Mouse (Mus musculus): ENCODE measurements around the gene Hrk. TPM values are rescaled to one million over a fixed set of nuclear protein-coding genes. Genes with fewer than 3 reads are reported as not detected.
A peak's percentile ranks its signal among the peaks of the same experiment; 100 is the strongest.

Hrk gene
- polyA plus RNA-seq, 1 experiment from 2014 or later: 0.03 TPM

DNA sequence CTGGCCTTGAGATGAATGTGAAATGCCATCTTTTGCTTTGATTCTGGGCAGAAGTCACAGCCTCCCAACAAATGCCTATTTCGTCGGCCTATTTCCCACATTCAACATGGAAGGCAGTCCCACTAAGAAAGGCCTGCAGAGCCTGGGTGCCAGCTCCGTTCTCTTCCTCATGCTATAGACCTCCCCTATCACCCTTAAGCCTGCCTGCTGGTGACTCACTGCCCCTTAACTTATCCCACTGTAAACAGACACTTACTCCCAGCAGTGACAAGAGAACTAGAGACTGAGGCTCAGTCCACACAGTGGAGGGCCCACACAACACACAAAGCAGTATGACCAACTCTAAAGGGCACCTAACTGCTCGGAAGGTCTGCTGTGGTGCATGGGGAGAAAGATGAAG lies 20.1 kb upstream of the Hrk start:
- H3K4me1 ChIP-seq: 0 out of 2 replicates have a peak, but pooled peaks cover 3% of the 10 kb centered on the region
- peaks cover 53% of the 10 kb centered on the region for H3K36me3 ChIP-seq
- WGBS: 93% methylated on average over 4 of the region's 4 CpGs
- no peaks in the 10 kb centered on the region for H3K27me3 ChIP-seq (ENCODE audit: low read depth, poor library complexity, severe bottlenecking)
- H3K27ac ChIP-seq: no peak overlapping the region
- H3K9me3 ChIP-seq (replicated peaks): no peaks in the 10 kb centered on the region
- DNase-seq (ENCODE audit: low spot score): no peak
- H3K4me3 ChIP-seq: no peak overlapping the region

DNA sequence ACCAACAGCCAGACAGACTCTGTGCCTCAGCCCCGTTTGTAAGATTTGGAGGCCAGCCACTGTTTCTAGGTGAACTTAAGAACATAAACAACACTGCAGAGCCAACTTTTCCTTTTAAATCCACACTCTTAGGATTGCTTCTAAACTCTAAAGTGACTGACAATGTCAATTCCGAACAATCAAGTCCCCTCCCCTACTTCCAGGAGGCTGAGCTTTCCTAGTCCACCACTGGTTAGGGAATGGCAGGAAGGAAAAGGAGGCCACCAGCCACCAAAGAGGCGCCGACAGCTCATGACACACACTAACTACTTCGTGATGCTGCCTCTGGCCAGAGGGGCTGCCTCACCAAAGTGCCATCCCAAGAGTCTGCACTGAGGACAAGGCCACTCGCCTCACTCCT lies 19.7 kb upstream of the Hrk start:
- Histone ChIP-seq H3K36me3 (peaks cover 53% of the 10 kb centered on the region), H3K9me3 (replicated peaks) (no peaks in the 10 kb centered on the region), H3K27me3 (ENCODE audit: low read depth, poor library complexity, severe bottlenecking) (no peaks in the 10 kb centered on the region), H3K4me1 (0 out of 2 replicates have a peak, but pooled peaks cover 3% of the 10 kb centered on the region), H3K4me3 (no peak overlapping the region), H3K27ac (no peak overlapping the region)
- WGBS: 90% methylated on average over 6 of the region's 6 CpGs
- no peak for DNase-seq (ENCODE audit: low spot score)

DNA sequence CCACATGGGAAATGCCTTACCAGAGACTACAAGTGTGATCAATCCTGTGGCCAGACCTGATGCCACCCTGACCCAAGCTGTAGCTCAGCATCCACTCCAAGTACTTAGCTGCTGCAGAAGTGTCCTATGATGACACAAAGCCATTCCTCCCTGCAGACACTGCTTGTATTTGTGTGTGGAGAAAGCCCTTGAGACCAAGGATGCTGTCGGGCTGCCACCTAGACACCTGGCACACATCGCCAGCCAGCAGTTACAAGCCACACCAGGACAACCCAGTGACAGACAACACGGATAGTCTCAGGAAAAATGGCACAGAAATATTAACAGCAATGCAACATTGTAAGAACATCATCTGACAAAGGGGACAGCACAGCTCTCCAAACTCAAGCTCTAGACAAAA lies 19.0 kb upstream of the Hrk start:
- Histone ChIP-seq H3K27me3 (ENCODE audit: low read depth, poor library complexity, severe bottlenecking) (no peaks in the 10 kb centered on the region), H3K4me1 (0 out of 2 replicates have a peak, but pooled peaks cover 3% of the 10 kb centered on the region), H3K36me3 (peaks cover 53% of the 10 kb centered on the region), H3K9me3 (replicated peaks) (no peaks in the 10 kb centered on the region), H3K27ac (no peak overlapping the region), H3K4me3 (no peak overlapping the region)
- no peak for DNase-seq (ENCODE audit: low spot score)
- 94% methylated on average over 3 of the region's 3 CpGs for WGBS

DNA sequence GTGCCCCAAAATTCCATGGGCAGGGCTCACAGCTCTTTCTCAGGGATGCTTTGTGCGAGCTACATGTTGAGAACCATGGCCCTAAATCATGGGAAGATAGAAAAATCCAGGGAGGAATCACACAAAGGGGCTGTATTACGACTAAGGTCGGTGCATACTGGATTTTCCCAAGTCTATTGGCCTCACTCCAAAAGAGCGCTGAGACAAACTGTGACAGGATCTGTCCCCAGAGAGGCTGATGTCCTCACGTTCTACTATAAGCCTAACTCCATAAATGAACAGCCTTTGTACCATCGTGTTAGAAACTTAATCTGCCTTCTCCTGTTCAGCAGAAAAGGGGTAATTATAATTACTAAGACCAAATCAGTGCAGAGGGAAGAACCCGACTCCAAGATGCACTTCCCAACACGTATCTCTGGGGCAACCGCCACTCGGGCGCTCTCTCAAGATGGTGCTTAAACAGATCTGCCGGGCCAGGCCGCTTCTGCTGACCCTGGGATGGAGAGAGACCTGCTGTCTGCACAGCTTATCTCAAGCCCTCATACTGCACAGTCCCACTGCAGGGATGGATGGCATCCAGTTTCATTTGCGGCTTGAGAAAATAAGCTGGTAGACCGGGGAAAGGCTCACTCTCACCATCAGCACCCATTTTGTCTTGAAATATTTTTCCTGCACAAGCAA lies 18.3 kb upstream of the Hrk start:
- peaks cover 51% of the 10 kb centered on the region for H3K36me3 ChIP-seq
- 88% methylated on average over 15 of the region's 15 CpGs for WGBS
- no peak for DNase-seq (ENCODE audit: low spot score)
- H3K27ac ChIP-seq: no peak overlapping the region
- no peaks in the 10 kb centered on the region for H3K9me3 ChIP-seq (replicated peaks)
- H3K4me1 ChIP-seq: 0 out of 2 replicates have a peak, but pooled peaks cover 3% of the 10 kb centered on the region
- no peaks in the 10 kb centered on the region for H3K27me3 ChIP-seq (ENCODE audit: low read depth, poor library complexity, severe bottlenecking)
- H3K4me3 ChIP-seq: no peak overlapping the region

DNA sequence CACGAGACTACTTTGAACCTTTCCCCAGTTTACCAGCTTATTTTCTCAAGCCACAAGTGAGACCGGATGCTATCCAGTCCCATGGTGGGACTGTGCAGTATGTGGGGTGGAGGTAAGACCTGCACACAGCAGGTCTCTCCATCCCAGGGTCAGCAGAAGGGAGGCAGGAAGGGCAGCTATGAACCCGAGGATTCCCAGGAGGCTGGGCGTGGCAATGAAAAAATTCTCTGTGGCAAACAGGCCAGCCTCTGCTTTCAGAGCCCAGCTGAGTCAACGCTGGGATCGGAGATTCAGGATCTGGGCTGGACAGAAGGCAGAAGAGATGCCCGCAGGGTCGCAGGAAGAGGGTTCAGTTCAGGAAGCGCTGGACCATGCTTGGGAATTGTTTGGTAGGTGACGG lies 17.2 kb upstream of the Hrk start:
- Histone ChIP-seq H3K36me3 (peaks cover 50% of the 10 kb centered on the region), H3K4me3 (no peak overlapping the region), H3K27me3 (ENCODE audit: low read depth, poor library complexity, severe bottlenecking) (no peaks in the 10 kb centered on the region), H3K27ac (no peak overlapping the region), H3K9me3 (replicated peaks) (no peaks in the 10 kb centered on the region), H3K4me1 (0 out of 2 replicates have a peak, but pooled peaks cover 3% of the 10 kb centered on the region)
- 88% methylated on average over 10 of the region's 10 CpGs for WGBS
- DNase-seq (ENCODE audit: low spot score): no peak

DNA sequence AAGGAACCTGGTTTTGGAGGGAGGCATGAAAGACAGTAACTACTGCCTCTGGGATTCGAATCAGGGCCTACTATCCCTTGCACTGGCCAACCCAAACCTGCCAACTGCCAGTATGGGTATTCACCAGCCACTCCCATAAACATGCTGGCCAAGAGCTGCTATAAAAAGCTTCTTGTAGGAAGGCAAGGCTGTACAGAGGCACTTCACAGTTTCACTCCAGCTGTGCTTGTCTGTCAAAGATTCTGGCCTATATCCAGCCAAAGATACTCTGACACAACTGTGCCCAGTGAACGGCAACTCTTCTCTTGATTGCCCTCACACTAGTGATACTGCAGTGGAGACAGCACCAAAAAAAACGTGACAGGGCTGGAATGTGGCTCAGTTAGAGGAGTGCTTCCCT lies 14.7 kb upstream of the Hrk start:
- Histone ChIP-seq H3K9me3 (replicated peaks) (no peaks in the 10 kb centered on the region), H3K27me3 (ENCODE audit: low read depth, poor library complexity, severe bottlenecking) (no peaks in the 10 kb centered on the region), H3K4me1 (peaks cover 21% of the 10 kb centered on the region), H3K4me3 (no peak overlapping the region), H3K36me3 (peaks cover 54% of the 10 kb centered on the region), H3K27ac (no peak overlapping the region)
- no peak for DNase-seq (ENCODE audit: low spot score)
- 80% methylated on average over 3 of the region's 3 CpGs for WGBS

DNA sequence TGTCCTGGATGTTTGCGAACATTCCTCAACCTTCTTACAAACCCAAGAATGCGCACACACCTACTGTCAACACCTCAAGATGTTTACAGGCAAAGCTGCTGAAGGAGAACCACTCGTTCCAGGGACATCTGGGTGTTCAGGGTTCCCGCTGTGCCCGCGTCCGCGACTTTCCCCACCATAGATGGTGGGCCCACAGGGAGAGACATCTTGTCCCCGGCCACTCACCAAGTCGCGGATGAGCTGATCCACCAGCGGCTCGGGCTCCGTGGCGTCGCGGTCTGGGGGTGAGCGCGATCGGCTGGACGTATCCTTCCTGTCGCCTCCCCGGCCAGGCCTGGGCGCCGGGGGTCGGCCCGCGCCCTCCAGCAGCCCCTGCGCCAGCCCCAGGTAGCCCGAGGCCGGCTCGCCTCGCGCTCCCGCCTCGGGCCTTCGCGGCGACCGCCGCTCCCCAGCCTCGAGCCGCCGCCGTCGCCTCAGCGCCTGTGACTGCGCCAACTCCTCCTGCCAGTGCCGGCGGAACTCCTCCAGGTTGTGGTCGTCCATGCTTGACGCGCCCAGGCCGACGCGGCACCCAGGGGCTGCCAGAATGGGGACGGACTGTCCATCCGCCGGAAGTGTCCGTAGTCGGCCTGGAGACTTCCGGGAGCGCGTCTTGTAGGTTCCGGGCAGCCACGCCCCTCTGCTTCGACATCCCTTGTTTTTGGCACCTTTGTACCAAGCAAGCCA lies 9.4 kb upstream of the Hrk start, which contains the start of gene Fbxw8:
TSS of gene Fbxw8 (minus strand) at position 626 of the 726 bp plus-strand sequence.
- Histone ChIP-seq H3K27ac (peak within 1 kb of the TSS; percentile 91), H3K4me3 (peak within 1 kb of the TSS; percentile 83), H3K36me3 (peaks cover 33% of the 10 kb centered on the region), H3K27me3 (ENCODE audit: low read depth, poor library complexity, severe bottlenecking) (peaks cover 6% of the 10 kb centered on the region; the same call in 1 of the 2 replicates), H3K4me1 (peaks cover 23% of the 10 kb centered on the region), H3K9me3 (replicated peaks) (no peaks in the 10 kb centered on the region)
- DNase-seq (ENCODE audit: low spot score): peak; percentile 96
- WGBS: under 1% methylated on average over 67 of the region's 67 CpGs

DNA sequence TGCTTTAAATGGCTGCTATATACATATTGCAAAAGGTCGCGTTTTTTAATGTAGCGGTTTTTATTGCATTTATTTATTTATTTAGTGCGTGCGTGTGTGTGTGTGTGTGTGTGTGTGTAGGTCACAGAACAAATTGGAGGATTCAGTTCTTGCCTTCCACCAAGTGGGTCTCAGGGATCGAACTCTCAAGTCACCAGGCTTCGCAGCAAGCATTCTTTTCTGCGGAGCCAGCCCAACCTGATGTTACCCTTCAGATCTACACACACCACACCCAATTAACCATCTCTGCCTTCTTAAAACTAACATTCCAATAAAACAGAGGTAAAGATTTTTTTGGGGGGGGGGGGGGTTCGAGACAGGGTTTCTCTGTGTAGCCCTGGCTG lies 8.9 kb upstream of the Hrk start:
- Histone ChIP-seq H3K9me3 (replicated peaks) (no peaks in the 10 kb centered on the region), H3K27me3 (ENCODE audit: low read depth, poor library complexity, severe bottlenecking) (peaks cover 12% of the 10 kb centered on the region; the same call in 1 of the 2 replicates), H3K4me3 (peak overlapping the region; percentile 83), H3K27ac (peak overlapping the region; percentile 91), H3K4me1 (peaks cover 23% of the 10 kb centered on the region), H3K36me3 (peaks cover 28% of the 10 kb centered on the region)
- 23% methylated on average over 9 of the region's 9 CpGs for WGBS
- no peak for DNase-seq (ENCODE audit: low spot score)

DNA sequence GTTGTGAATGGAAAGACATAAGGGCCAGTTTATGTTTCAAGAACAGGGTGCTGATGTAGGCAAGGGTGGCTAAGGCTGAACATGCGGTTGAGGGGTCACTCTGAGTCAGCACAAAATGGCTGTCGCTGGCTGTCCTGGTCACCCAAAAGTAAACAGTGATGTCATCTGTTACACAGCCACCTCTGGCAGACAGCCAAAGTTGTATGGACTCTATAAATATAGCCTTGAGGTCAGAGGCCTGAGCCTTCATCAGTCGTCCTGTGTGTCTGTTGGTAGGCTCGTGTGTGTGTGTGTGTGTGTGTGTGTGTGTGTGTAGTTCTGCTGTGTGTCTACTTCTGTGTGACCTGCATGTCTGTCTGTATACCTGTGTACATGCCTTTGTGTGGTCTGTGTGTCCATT lies 7.5 kb upstream of the Hrk start:
- DNase-seq (ENCODE audit: low spot score): no peak
- WGBS: 66% methylated on average over 4 of the region's 4 CpGs
- Histone ChIP-seq H3K9me3 (replicated peaks) (no peaks in the 10 kb centered on the region), H3K27ac (no peak overlapping the region), H3K4me1 (peaks cover 23% of the 10 kb centered on the region), H3K4me3 (no peak overlapping the region), H3K27me3 (ENCODE audit: low read depth, poor library complexity, severe bottlenecking) (peaks cover 26% of the 10 kb centered on the region), H3K36me3 (peaks cover 16% of the 10 kb centered on the region)

DNA sequence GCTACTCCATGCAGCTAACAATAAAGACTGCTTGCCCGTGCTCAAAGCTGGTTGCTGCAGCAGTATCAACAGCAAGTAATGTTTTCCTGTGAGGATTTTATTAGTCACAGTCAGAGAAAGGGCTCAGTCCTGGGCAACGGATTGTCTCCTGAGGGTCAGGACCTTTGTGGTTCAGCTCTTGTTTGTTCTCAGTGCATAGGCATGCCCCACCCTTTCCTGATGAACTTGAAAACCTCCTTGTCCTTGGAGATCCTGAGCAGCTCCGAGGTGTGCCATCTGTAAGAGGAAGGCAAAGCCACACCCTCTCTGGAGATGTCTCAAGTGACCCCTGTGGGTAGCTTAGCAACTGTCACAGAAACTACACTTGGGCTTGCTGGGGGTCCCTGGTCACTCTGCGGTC lies 3.8 kb upstream of the Hrk start:
- H3K9me3 ChIP-seq (replicated peaks): no peaks in the 10 kb centered on the region
- no peak for DNase-seq (ENCODE audit: low spot score)
- no peak overlapping the region for H3K27ac ChIP-seq
- no peaks in the 10 kb centered on the region for H3K36me3 ChIP-seq
- WGBS: 48% methylated on average over 4 of the region's 4 CpGs
- H3K27me3 ChIP-seq (ENCODE audit: low read depth, poor library complexity, severe bottlenecking): peaks cover 62% of the 10 kb centered on the region
- H3K4me1 ChIP-seq: peaks cover under 1% of the 10 kb centered on the region; the same call in 1 of the 2 replicates
- no peak overlapping the region for H3K4me3 ChIP-seq

DNA sequence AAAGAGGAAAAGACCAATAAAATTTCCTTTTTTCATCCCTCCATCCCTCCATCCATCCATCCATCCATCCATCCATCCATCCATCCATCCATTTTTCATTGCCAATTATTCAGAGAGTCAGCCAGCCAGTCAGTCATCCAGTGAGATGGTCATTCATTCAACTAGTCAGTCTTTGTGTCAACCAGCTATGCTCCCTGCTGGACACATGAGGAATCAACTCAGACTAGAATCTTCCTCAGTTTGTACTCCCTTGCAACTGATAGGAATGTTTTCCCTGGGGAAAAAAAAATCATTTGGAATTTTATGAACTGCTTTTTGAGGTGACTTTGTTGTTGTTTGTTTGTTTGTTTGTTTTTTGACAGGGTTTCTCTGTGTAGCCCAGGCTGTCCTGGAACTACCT lies 1.0 kb downstream of the Hrk start:
- Histone ChIP-seq H3K27ac (no peak overlapping the region), H3K9me3 (replicated peaks) (no peaks in the 10 kb centered on the region), H3K4me3 (no peak overlapping the region), H3K36me3 (no peaks in the 10 kb centered on the region), H3K4me1 (peaks cover 14% of the 10 kb centered on the region), H3K27me3 (ENCODE audit: low read depth, poor library complexity, severe bottlenecking) (peaks cover 99% of the 10 kb centered on the region)
- no peak for DNase-seq (ENCODE audit: low spot score)

DNA sequence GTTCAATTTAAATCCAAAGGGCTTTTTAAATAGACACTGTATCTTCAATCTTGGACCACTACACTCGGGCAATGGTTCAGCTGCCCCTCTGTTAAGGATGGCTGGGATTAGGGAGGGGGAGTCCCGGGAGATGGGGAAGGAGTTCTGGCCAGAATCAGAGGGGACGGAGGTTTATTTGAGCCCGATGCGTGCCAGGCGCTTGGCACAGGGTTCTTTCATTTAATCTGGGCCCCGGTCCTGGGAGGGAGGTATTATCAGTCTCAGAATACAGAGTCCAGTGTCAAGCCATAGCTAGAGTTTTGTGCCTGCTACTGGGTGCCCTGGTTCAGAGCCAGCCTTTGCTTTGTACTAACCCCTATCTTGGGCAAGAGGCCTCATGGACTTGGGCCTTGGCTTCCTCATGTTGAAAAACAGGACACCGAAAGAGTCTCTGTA lies 3.1 kb downstream of the Hrk start:
- WGBS: 62% methylated on average over 8 of the region's 8 CpGs
- H3K4me3 ChIP-seq: no peak overlapping the region
- H3K27me3 ChIP-seq (ENCODE audit: low read depth, poor library complexity, severe bottlenecking): peaks cover 99% of the 10 kb centered on the region
- no peak for DNase-seq (ENCODE audit: low spot score)
- no peak overlapping the region for H3K27ac ChIP-seq
- peaks cover 34% of the 10 kb centered on the region for H3K4me1 ChIP-seq
- H3K9me3 ChIP-seq (replicated peaks): no peaks in the 10 kb centered on the region
- H3K36me3 ChIP-seq: no peaks in the 10 kb centered on the region
